Mouse (Mus musculus): ENCODE measurements around the gene Pdcd2l. TPM values are rescaled to one million over a fixed set of nuclear protein-coding genes. Genes with fewer than 3 reads are reported as not detected.
"Not testable (repeated sequence)": the region's sequence is repeated elsewhere in the genome, so short reads cannot be mapped to it uniquely, and the experiment has no call there.

Gene Pdcd2l
- polyA plus RNA-seq, 1 experiment from 2014 or later, result 39.1 TPM

DNA sequence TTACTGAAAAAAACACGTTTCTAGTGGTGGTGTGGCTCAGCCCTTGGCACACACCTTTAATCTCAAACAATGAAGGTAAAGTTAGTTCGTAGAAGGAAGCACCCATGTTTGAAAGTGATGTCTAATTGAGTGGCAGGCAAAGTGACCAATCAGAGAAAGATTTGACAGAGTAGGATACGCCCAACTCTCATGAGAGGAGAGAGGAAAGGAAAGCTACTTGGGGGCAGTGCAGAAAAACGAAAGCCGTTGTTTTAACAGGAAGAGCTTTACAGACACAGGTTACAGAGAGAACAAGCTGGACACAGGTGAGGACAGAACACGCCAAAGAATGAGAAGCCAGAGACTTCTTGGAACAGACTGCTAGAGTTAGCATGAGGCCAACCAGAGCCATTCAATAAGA is 9.9 kb upstream of the Pdcd2l start:
- no peak overlapping the region for H3K27ac ChIP-seq
- no peak overlapping the region for H3K9ac ChIP-seq
- H3K4me2 ChIP-seq, result no peak overlapping the region
- ATAC-seq, result no peak
- peaks cover 100% of the 10 kb centered on the region for H3K36me3 ChIP-seq
- 85% methylated on average over 6 of the region's 6 CpGs for WGBS (ENCODE audit: insufficient replicate concordance)
- H3K4me1 ChIP-seq, result no peaks in the 10 kb centered on the region
- no peak overlapping the region for H3K4me3 ChIP-seq
- no peaks in the 10 kb centered on the region for H3K27me3 ChIP-seq (replicated peaks)
- no peaks in the 10 kb centered on the region for H3K9me3 ChIP-seq (replicated peaks)

DNA sequence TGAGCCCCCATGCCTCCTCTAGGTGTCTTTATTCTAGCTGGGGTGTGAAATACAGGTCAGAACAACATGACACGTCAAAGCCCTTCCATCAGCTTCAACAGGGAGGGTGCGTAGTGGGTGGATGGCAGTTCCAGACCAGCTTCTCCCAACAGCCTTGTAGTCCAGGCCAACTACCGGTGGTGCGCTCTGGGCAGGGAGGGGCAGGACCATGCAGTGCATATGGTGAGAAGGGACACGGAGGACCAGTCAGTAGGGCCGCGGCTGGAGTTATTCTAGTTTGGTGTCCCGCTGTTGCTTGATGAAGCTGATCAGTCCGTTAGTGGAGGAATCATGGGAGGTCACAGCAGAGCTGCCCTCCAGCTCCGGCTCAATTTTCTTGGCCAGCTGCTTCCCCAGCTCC is 5.7 kb upstream of the Pdcd2l start:
- H3K4me2 ChIP-seq; H3K4me3 ChIP-seq; H3K9ac ChIP-seq; H3K27ac ChIP-seq; H3K9me3 ChIP-seq (replicated peaks); H3K27me3 ChIP-seq (replicated peaks); ATAC-seq; H3K4me1 ChIP-seq: not testable (repeated sequence)
- H3K36me3 ChIP-seq, result peaks cover 69% of the 10 kb centered on the region
- 91% methylated on average over 10 of the region's 10 CpGs for WGBS (ENCODE audit: insufficient replicate concordance)

- 85% methylated on average over 2 of the region's 2 CpGs for WGBS (ENCODE audit: insufficient replicate concordance)
- H3K36me3 ChIP-seq, result peaks cover 56% of the 10 kb centered on the region
- ATAC-seq, result no peak
- no peaks in the 10 kb centered on the region for H3K9me3 ChIP-seq (replicated peaks)
- H3K9ac ChIP-seq, result no peak overlapping the region
- no peak overlapping the region for H3K27ac ChIP-seq
- no peak overlapping the region for H3K4me3 ChIP-seq
- H3K27me3 ChIP-seq (replicated peaks), result no peaks in the 10 kb centered on the region
- H3K4me2 ChIP-seq, result no peak overlapping the region
- H3K4me1 ChIP-seq, result peaks cover 6% of the 10 kb centered on the region; the same call in 1 of the 2 replicates
These were observed 4.4 kb upstream of the Pdcd2l start for GRCm38 (mm10) chr7:34200829-34201228.

- no peak overlapping the region for H3K4me3 ChIP-seq
- ATAC-seq, result no peak
- H3K4me1 ChIP-seq, result peaks cover 15% of the 10 kb centered on the region
- H3K27ac ChIP-seq, result no peak overlapping the region
- WGBS (ENCODE audit: insufficient replicate concordance), result 31% methylated on average over 3 of the region's 3 CpGs
- H3K27me3 ChIP-seq (replicated peaks), result no peaks in the 10 kb centered on the region
- H3K36me3 ChIP-seq, result peaks cover 40% of the 10 kb centered on the region
- H3K9me3 ChIP-seq (replicated peaks), result no peaks in the 10 kb centered on the region
- H3K9ac ChIP-seq, result no peak overlapping the region
- no peak overlapping the region for H3K4me2 ChIP-seq
These were observed 1.9 kb upstream of the Pdcd2l start for GRCm38 (mm10) chr7:34198346-34198745.

DNA sequence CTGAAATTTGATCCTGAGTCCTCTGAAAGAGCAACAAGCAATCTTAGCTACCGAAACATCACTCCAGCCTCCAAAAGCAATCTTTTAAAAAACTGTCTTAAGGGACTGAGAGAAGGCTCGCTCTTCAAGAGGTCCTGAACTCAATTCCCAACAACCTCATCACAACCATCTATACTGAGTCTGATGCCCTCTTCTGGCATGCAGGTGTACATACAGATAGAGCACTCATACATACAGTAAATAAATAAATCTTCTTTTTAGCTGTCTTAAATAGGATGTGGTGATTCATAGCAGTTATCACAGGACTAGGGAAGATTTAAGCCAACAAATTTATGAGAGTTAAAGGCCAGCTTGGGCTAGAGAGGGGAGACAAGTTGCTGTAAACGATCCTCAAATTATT is 829 bp downstream of the Pdcd2l start:
- WGBS (ENCODE audit: insufficient replicate concordance), result 40% methylated on average over 3 of the region's 3 CpGs
- peak overlapping the region; percentile 91 for H3K9ac ChIP-seq
- H3K4me2 ChIP-seq, result peak overlapping the region; percentile 85
- peak overlapping the region; percentile 86 for H3K27ac ChIP-seq
- H3K36me3 ChIP-seq, result peaks cover 31% of the 10 kb centered on the region
- peaks cover 15% of the 10 kb centered on the region for H3K4me1 ChIP-seq
- H3K4me3 ChIP-seq, result peak overlapping the region; percentile 99
- ATAC-seq, result peak; percentile 47
- no peaks in the 10 kb centered on the region for H3K27me3 ChIP-seq (replicated peaks)
- no peaks in the 10 kb centered on the region for H3K9me3 ChIP-seq (replicated peaks)

DNA sequence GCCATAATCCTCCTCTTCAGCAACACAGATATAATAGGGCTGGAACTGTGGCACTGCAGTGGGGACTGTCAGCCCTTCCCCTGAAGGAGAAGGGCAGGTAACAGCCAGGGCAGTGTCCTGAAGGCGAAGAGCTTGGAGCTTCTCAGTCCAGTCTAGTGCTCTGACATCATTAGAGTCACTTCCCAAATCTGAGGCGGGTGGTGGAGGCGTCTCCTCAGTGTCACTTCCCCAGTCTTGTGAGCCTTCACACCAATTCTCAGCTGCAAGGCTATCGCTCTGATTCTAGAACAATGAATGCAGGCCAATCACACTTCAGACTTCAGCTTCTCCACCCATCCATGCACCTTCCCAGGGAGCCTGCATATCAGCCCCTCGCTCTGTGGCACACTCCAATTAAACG is 3.6 kb downstream of the Pdcd2l start:
- Histone ChIP-seq H3K36me3 (peaks cover 49% of the 10 kb centered on the region), H3K9me3 (replicated peaks) (no peaks in the 10 kb centered on the region), H3K4me2 (no peak overlapping the region), H3K27ac (no peak overlapping the region), H3K4me1 (peaks cover 15% of the 10 kb centered on the region), H3K9ac (no peak overlapping the region), H3K27me3 (replicated peaks) (no peaks in the 10 kb centered on the region), H3K4me3 (no peak overlapping the region)
- WGBS (ENCODE audit: insufficient replicate concordance), result 76% methylated on average over 6 of the region's 6 CpGs
- no peak for ATAC-seq

GRCm38 (mm10) chr7:34189376-34189989 is 7.0 kb downstream of the Pdcd2l start:
- Histone ChIP-seq H3K27ac (peak overlapping the region; percentile 33; the same call in 1 of the 2 replicates), H3K36me3 (peaks cover 79% of the 10 kb centered on the region), H3K27me3 (replicated peaks) (no peaks in the 10 kb centered on the region), H3K4me3 (no peak overlapping the region), H3K9me3 (replicated peaks) (no peaks in the 10 kb centered on the region), H3K4me2 (no peak overlapping the region), H3K9ac (no peak overlapping the region), H3K4me1 (no peaks in the 10 kb centered on the region)
- no peak for ATAC-seq
- WGBS (ENCODE audit: insufficient replicate concordance), result 48% methylated on average over 12 of the region's 12 CpGs

GRCm38 (mm10) chr7:34183794-34184193 is 12.7 kb downstream of the Pdcd2l start:
- 74% methylated on average over 3 of the region's 3 CpGs for WGBS (ENCODE audit: insufficient replicate concordance)
- Histone ChIP-seq H3K36me3 (peaks cover 54% of the 10 kb centered on the region), H3K27ac (no peak overlapping the region), H3K4me1 (no peaks in the 10 kb centered on the region), H3K4me3 (no peak overlapping the region), H3K4me2 (no peak overlapping the region), H3K9ac (no peak overlapping the region), H3K9me3 (replicated peaks) (no peaks in the 10 kb centered on the region), H3K27me3 (replicated peaks) (no peaks in the 10 kb centered on the region)
- no peak for ATAC-seq

- Histone ChIP-seq H3K36me3 (peaks cover 50% of the 10 kb centered on the region), H3K27me3 (replicated peaks) (no peaks in the 10 kb centered on the region), H3K4me3 (no peak overlapping the region), H3K4me1 (no peaks in the 10 kb centered on the region), H3K27ac (no peak overlapping the region), H3K9me3 (replicated peaks) (no peaks in the 10 kb centered on the region), H3K9ac (no peak overlapping the region), H3K4me2 (no peak overlapping the region)
- 89% methylated on average over 13 of the region's 13 CpGs for WGBS (ENCODE audit: insufficient replicate concordance)
- ATAC-seq, result no peak
These were observed 13.1 kb downstream of the Pdcd2l start for GRCm38 (mm10) chr7:34183356-34183755.

DNA sequence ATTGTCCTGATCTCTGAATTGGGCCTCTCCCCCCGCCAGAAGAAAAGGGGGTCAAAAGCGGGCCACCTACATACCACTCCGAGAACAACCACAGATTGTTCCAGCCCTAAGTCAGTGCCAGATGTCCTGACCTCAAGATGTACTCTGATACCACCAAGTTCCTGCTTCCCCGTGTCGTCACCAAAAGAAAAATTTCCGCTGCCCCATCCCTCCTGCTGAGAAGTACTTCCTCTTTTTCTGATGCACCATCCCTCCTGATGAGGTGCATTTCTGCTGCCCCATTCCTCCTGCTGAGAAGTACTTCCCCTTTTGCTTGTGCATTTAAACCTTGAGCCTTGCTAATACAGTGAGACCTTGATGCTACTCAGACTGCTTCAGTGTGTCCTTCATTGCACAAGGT is 20.2 kb downstream of the Pdcd2l start:
- H3K9ac ChIP-seq; H3K4me3 ChIP-seq; ATAC-seq; H3K27ac ChIP-seq; H3K9me3 ChIP-seq (replicated peaks); H3K36me3 ChIP-seq; H3K4me1 ChIP-seq; H3K4me2 ChIP-seq; H3K27me3 ChIP-seq (replicated peaks): not testable (repeated sequence)
- WGBS (ENCODE audit: insufficient replicate concordance), result 75% methylated on average over 6 of the region's 6 CpGs

DNA sequence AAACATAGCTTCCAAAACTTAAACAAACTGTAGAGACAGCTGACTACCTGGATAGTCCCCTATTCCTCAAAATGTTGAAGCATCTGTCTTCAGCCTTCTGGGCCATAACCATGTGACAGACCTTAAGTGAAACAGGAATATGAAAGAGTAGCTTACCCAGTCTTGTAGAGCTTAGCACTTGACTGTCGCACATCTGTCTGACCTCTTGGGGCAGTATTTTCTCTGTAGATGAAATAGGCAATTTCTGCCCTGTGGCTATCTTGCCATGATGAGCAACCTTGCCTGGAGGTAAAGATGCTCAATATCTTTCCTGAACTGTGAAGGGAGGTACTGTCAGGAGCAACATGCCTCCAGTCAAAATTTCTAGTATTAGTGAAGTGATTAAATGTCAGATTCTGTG is 24.2 kb downstream of the Pdcd2l start:
- 0 out of 2 replicates have a peak, but pooled peaks cover 4% of the 10 kb centered on the region for H3K9me3 ChIP-seq (replicated peaks)
- H3K27ac ChIP-seq, result no peak overlapping the region
- H3K36me3 ChIP-seq, result no peaks in the 10 kb centered on the region
- H3K27me3 ChIP-seq (replicated peaks), result no peaks in the 10 kb centered on the region; the same call in 1 of the 2 replicates
- H3K4me1 ChIP-seq, result peaks cover 13% of the 10 kb centered on the region; the same call in 1 of the 2 replicates
- WGBS (ENCODE audit: insufficient replicate concordance), result 56% methylated on average over 1 of the region's 1 CpGs
- H3K4me2 ChIP-seq, result no peak overlapping the region
- no peak overlapping the region for H3K9ac ChIP-seq
- no peak overlapping the region for H3K4me3 ChIP-seq
- ATAC-seq, result no peak

DNA sequence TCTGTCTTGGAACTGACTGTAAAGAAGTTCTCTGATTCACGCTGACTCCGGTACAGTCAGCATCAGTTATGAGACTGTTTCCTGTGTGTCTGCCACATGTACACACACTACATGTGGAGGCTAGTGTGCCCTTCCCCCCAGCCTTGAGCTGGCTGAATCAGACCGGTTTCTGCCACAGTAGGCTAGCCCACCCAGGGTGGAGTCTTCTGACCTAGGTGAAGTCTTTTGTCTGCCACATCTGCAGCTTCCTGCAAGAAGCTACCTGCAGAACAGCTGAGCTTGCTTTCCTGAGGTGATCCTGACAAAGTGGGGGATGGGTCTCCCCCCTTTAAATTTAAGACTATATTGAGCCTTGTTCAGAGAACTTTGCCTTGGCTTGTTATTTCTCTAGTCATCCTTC is 27.0 kb downstream of the Pdcd2l start, which contains the start of gene Uba2:
Gene Uba2, minus strand, starts transcription at position 146 of the 400 bp plus-strand sequence.
- Histone ChIP-seq H3K9ac (peak within 1 kb of the TSS; percentile 98), H3K4me1 (peaks cover 25% of the 10 kb centered on the region), H3K27ac (peak within 1 kb of the TSS; percentile 89; the same call in 1 of the 2 replicates), H3K9me3 (replicated peaks) (no peaks in the 10 kb centered on the region), H3K27me3 (replicated peaks) (no peaks in the 10 kb centered on the region; the same call in 1 of the 2 replicates), H3K36me3 (peaks cover 20% of the 10 kb centered on the region), H3K4me2 (peak within 1 kb of the TSS; percentile 76), H3K4me3 (peak within 1 kb of the TSS; percentile 94)
- 69% methylated on average over 3 of the region's 3 CpGs for WGBS (ENCODE audit: insufficient replicate concordance)
- ATAC-seq, result no peak

All from liver, embryonic 12.5 days (tissue).